Mouse (Mus musculus) limb, embryonic 14.5 days (tissue): ENCODE data around the gene Slc39a3. TPM values are rescaled to one million over a fixed set of nuclear protein-coding genes. Genes with fewer than 3 reads are reported as not detected.
A peak's percentile ranks its signal among the peaks of the same experiment; 100 is the strongest.
"Not testable (repeated sequence)": the region's sequence is repeated elsewhere in the genome, so short reads cannot be mapped to it uniquely, and the experiment has no call there.

Source experiments
- ATAC-seq: fragments of 200-750 bp; cut with Nextera tagmentation; 2 replicates; pipeline ENCODE4 v1.8.0; 2017; ENCODE audit warnings: low read depth, moderate number of reproducible peaks, moderate TSS enrichment; ENCODE audit not compliant: low FRiP score
- DNase-seq: peaks from one replicate; pipeline ENCODE4 v3.0.0-alpha.2; 2015; ENCODE audit warnings: low spot score
- H3K27ac ChIP-seq: fragments of 300-500 bp; sonication (generic); replicated peaks from 2 replicates; pipeline ENCODE4 v1.5.1; 2014; ENCODE audit warnings: low read depth, mild to moderate bottlenecking, low read length, moderate library complexity, mixed read lengths
- H3K27me3 ChIP-seq: fragments of 300-500 bp; sonication (generic); 2 replicates; pipeline ENCODE4 v1.6.1; 2014; ENCODE audit warnings: low read length, mixed read lengths; ENCODE audit not compliant: control insufficient read depth, insufficient read depth
- H3K36me3 ChIP-seq: fragments of 300-500 bp; sonication (generic); 2 replicates; pipeline ENCODE4 v1.6.1; 2014; ENCODE audit warnings: mild to moderate bottlenecking, low read length, moderate library complexity, mixed read lengths; ENCODE audit not compliant: control insufficient read depth, insufficient read depth
- H3K4me1 ChIP-seq: fragments of 300-500 bp; sonication (generic); 2 replicates; pipeline ENCODE4 v1.6.1; 2014; ENCODE audit warnings: antibody characterized with exemption, low read length, mixed read lengths; ENCODE audit not compliant: control insufficient read depth, insufficient read depth
- H3K4me2 ChIP-seq: fragments of 300-500 bp; sonication (generic); replicated peaks from 2 replicates; pipeline ENCODE4 v1.6.1; 2014; ENCODE audit warnings: low read depth, mild to moderate bottlenecking, low read length, moderate library complexity; ENCODE audit not compliant: severe bottlenecking
- H3K4me3 ChIP-seq: fragments of 300-500 bp; sonication (generic); replicated peaks from 2 replicates; pipeline ENCODE4 v1.5.1; 2014; ENCODE audit warnings: low read length
- H3K9ac ChIP-seq: fragments of 300-500 bp; sonication (generic); 2 replicates; pipeline ENCODE4 v1.6.1; 2014; ENCODE audit warnings: mild to moderate bottlenecking, low read depth, low read length, moderate library complexity; ENCODE audit not compliant: severe bottlenecking
- H3K9me3 ChIP-seq: fragments of 300-500 bp; sonication (generic); 2 replicates; pipeline ENCODE4 v1.6.1; 2016; ENCODE audit warnings: low read length; ENCODE audit not compliant: control insufficient read depth
- POLR2A ChIP-seq: fragments of 200-500 bp; IDR thresholded peaks from 2 replicates; pipeline ENCODE4 v1.8.0; 2012; ENCODE audit warnings: inconsistent platforms, mild to moderate bottlenecking, moderate library complexity, borderline replicate concordance; ENCODE audit not compliant: insufficient read depth, insufficient read length; ENCODE audit errors: extremely low read depth
- WGBS: fragments of 180-500 bp; shearing (Covaris S2); extraction: QIAGEN DNeasy Blood & Tissue Kit; methylation state at CpG from one replicate; pipeline ENCODE4 v1.1.7; 2014; 5-methylcytosine and 5-hydroxymethylcytosine counted together
- polyA plus RNA-seq, 2 experiments: library from polyadenylated mRNA; depleted of rRNA in 1 of 2; stranded (reverse) in 1 of 2; unstranded in 1 of 2; fragments of >200 nt; fragmentation: Nextera tagmentation in 1 of 2; extraction: Ambion mirVana in 1 of 2; gene quantifications; 2 replicates each; pipeline versions ENCODE4 v1.2.1 to v1.2.3; 2012 to 2014

Gene Slc39a3
- polyA plus RNA-seq, 2 experiments: 12.8 to 25.9 TPM

GRCm38 (mm10) chr10:81055169-81055568 lies 17.9 kb upstream of the Slc39a3 start:
- no peak overlapping the region for H3K4me2 ChIP-seq
- 0 out of 2 replicates have a peak overlapping the region, but pooled peaks have one; percentile 12 for H3K9ac ChIP-seq
- H3K36me3 ChIP-seq: peaks cover 46% of the 10 kb centered on the region
- 84% methylated on average over 6 of the region's 6 CpGs for WGBS
- H3K4me1 ChIP-seq: peaks cover 9% of the 10 kb centered on the region
- no peak overlapping the region for H3K27ac ChIP-seq
- H3K27me3 ChIP-seq: no peaks in the 10 kb centered on the region
- no peak for DNase-seq
- H3K4me3 ChIP-seq: no peak overlapping the region
- TF ChIP-seq POLR2A: no peak
- ATAC-seq: no peak
- no peaks in the 10 kb centered on the region for H3K9me3 ChIP-seq

DNA sequence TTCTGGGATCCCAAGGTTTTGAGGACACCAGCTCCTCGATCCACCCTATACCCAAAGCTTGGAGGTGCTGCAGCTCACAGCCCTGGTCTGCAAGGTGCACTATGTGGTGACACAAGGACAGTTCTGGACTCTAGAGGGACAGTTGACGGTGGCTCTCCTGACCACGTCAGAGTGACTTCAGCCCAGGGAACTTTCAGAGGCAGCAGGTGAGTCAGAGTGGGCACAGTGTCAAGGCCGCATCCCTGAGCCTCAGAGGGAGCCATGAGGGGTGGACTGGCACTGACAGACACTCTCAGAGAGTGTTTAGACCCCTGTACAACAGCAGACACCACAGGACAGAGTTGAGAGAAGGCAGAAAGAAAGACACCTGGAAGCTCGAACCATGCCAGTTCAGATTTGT lies 15.4 kb upstream of the Slc39a3 start:
- no peaks in the 10 kb centered on the region for H3K27me3 ChIP-seq
- H3K4me1 ChIP-seq: no peaks in the 10 kb centered on the region
- ATAC-seq (no peak), DNase-seq (no peak)
- peaks cover 69% of the 10 kb centered on the region for H3K36me3 ChIP-seq
- 94% methylated on average over 5 of the region's 5 CpGs for WGBS
- H3K9ac ChIP-seq: no peak overlapping the region
- H3K27ac ChIP-seq: no peak overlapping the region
- TF ChIP-seq POLR2A: no peak
- H3K4me3 ChIP-seq: no peak overlapping the region
- H3K9me3 ChIP-seq: no peaks in the 10 kb centered on the region
- H3K4me2 ChIP-seq: no peak overlapping the region

- 97% methylated on average over 6 of the region's 6 CpGs for WGBS
- no peak overlapping the region for H3K4me3 ChIP-seq
- H3K4me1 ChIP-seq: no peaks in the 10 kb centered on the region
- no peaks in the 10 kb centered on the region for H3K9me3 ChIP-seq
- ATAC-seq: no peak
- no peak overlapping the region for H3K27ac ChIP-seq
- TF ChIP-seq POLR2A: no peak
- no peak overlapping the region for H3K4me2 ChIP-seq
- H3K36me3 ChIP-seq: peaks cover 79% of the 10 kb centered on the region
- no peak for DNase-seq
- H3K9ac ChIP-seq: no peak overlapping the region
- no peaks in the 10 kb centered on the region for H3K27me3 ChIP-seq
These were observed 13.9 kb upstream of the Slc39a3 start for GRCm38 (mm10) chr10:81051133-81051532.

GRCm38 (mm10) chr10:81050645-81051044 lies 13.4 kb upstream of the Slc39a3 start:
- Histone ChIP-seq H3K9ac (no peak overlapping the region), H3K4me1 (no peaks in the 10 kb centered on the region), H3K27ac (no peak overlapping the region), H3K36me3 (peaks cover 84% of the 10 kb centered on the region), H3K4me2 (no peak overlapping the region), H3K4me3 (no peak overlapping the region), H3K27me3 (no peaks in the 10 kb centered on the region), H3K9me3 (no peaks in the 10 kb centered on the region)
- TF ChIP-seq POLR2A: no peak
- ATAC-seq (no peak), DNase-seq (no peak)
- 83% methylated on average over 3 of the region's 4 CpGs for WGBS

DNA sequence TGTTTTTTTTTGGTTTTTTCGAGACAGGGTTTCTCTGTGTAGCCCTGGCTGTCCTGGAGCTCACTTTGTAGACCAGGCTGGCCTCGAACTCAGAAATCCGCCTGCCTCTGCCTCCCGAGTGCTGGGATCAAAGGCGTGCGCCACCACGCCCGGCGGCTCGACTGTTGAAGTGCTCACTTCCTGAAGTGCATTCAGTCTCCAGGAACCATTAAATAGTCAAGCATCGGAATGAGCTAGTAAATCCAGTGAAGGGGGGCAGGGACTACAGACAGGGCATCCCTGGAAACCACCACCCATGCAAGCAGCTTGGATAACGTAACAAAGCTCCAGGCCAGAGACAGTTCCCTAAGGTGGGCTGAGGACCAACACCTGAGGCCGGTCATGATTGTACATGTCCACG lies 8.0 kb upstream of the Slc39a3 start:
- H3K4me3 ChIP-seq, H3K4me2 ChIP-seq, H3K9ac ChIP-seq, H3K4me1 ChIP-seq, H3K27ac ChIP-seq, H3K27me3 ChIP-seq, DNase-seq, H3K9me3 ChIP-seq, ATAC-seq: not testable (repeated sequence)
- peaks cover 81% of the 10 kb centered on the region for H3K36me3 ChIP-seq
- WGBS: 93% methylated on average over 13 of the region's 14 CpGs

DNA sequence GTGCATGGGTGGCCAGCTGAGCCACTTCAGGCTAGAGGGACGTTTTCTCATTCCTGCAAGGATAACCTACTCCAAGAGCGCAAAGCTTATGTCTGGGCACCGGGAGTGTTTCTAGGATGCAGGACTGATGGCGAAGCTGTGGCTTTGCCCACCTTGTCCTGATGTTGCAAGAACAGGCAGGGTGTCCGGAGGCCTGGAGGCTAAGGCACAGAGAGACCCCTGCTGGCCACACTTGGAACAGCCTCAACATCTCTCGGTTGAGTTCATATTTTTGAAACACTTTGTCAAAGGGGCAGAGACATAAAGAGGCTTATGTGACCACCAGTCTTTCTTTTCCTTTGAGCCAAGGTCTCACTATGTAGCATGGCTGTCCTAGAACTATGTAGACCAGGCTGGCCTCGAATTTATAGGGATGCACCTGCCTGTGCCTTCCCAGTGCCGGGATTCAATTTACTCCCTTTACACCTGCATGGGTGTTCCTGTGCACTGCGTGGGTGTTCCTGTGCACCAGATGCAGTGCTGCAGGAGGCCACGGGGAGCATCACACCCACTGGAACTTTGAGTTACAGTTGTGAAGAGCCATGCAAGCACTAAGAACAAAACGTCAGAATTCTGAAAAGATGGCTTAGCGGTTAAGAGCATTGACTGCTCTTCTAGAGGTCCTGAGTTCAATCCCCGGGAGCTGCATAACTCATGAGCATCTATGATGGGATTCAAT lies 4.4 kb upstream of the Slc39a3 start:
- Histone ChIP-seq H3K36me3 (peaks cover 45% of the 10 kb centered on the region), H3K9ac (no peak overlapping the region), H3K27me3 (no peaks in the 10 kb centered on the region), H3K4me1 (no peaks in the 10 kb centered on the region), H3K4me3 (no peak overlapping the region), H3K9me3 (no peaks in the 10 kb centered on the region), H3K4me2 (no peak overlapping the region), H3K27ac (no peak overlapping the region)
- no peak for ATAC-seq
- TF ChIP-seq POLR2A: no peak
- peak; percentile 60 for DNase-seq
- 34% methylated on average over 13 of the region's 13 CpGs for WGBS
